11 mouse cellular contexts compared by ENCODE assay signal in the genomic region with DNA sequence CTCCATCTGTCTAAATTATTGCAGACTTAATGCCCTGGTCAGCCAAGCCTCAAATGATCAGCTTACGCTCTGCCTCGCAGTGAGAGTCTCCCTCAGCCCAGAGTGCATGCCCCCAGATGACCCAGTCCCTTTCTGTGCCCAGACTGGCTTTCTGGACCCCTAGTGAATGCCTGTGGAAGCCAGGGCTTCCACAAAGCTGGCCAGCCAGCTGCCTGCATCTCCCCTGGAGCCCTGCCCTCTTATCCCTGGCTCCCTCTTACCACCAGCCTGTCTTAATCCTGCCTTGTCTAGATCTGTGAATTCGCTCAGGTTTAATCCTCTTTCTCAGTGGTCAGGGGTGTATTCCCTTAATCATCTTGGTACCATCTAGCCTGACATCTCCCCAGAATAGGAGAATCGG.
DNase-seq lines count a peak whose midpoint lies in the region; ATAC-seq and TF ChIP-seq lines count a peak whose summit lies in the region.
"Had no signal": no experiment of that assay in that cellular context is flagged by ENCODE, and none has a peak within 500 bp of the region (broad histone marks: within the 10 kb centered on the region; RNA-seq: fewer than 3 reads in every experiment).

No protein-coding gene starts in this region.

- WGBS in hindbrain, embryonic 12.5 days: 45% methylated on average over 4 of the region's 4 CpGs
- 53% methylated on average over 4 of the region's 4 CpGs for WGBS in hindbrain, embryonic 13.5 days
- 39% methylated on average over 4 of the region's 4 CpGs for WGBS in hindbrain, postnatal 0 days

- peaks cover 44% of the 10 kb centered on the region for H3K4me1 ChIP-seq in hindbrain, embryonic 12.5 days
- H3K4me1 ChIP-seq in hindbrain, embryonic 13.5 days (replicated peaks): peaks cover 54% of the 10 kb centered on the region
- H3K4me1 ChIP-seq in hindbrain, postnatal 0 days (ENCODE audit: insufficient read depth, low read length): peaks cover 17% of the 10 kb centered on the region

- TF ChIP-seq CTCF in hindbrain, postnatal 0 days (IDR thresholded peaks at IDR 0.05; ENCODE audit: low read depth): no peak

- H3K9ac ChIP-seq in hindbrain, embryonic 12.5 days: no peak overlapping the region
- H3K9ac ChIP-seq in hindbrain, embryonic 13.5 days: no peak overlapping the region
- H3K9ac ChIP-seq in hindbrain, postnatal 0 days (replicated peaks; ENCODE audit: low read length): no peak overlapping the region
- H3K9ac ChIP-seq: liver, embryonic 14.5 days; neural tube, embryonic 13.5 days had no signal

- DNase-seq in cerebellum, postnatal 10 days: peak; percentile 78 to 81
- no peak for DNase-seq in cerebellum, adult 18-20 months
- DNase-seq in hindbrain, postnatal 0 days (ENCODE audit: low spot score): peak; percentile 20
- peak; percentile 56 for DNase-seq in retina, adult 2 months (ENCODE audit: low read depth, low spot score)
- no peak for DNase-seq in adrenal gland, adult 2 months
- no peak for DNase-seq in urinary bladder, postnatal 36 days (ENCODE audit: low spot score in 2 of 2)
- DNase-seq: spleen, adult 18-20 months had no signal

- no peak for ATAC-seq in hindbrain, embryonic 12.5 days (ENCODE audit: low FRiP score)
- ATAC-seq in hindbrain, embryonic 13.5 days (ENCODE audit: low FRiP score): no peak
- 0 out of 2 replicates have a peak, but pooled peaks have one; percentile 25 for ATAC-seq in hindbrain, postnatal 0 days

- H3K27ac ChIP-seq in hindbrain, embryonic 12.5 days: peak overlapping the region; percentile 45; the same call in 1 of the 2 replicates
- H3K27ac ChIP-seq in hindbrain, embryonic 13.5 days: no peak overlapping the region
- H3K27ac ChIP-seq in hindbrain, postnatal 0 days: no peak overlapping the region
- H3K27ac ChIP-seq: liver, embryonic 14.5 days; neural tube, embryonic 13.5 days had no signal

- H3K36me3 ChIP-seq in hindbrain, embryonic 12.5 days: no peaks in the 10 kb centered on the region
- H3K36me3 ChIP-seq in hindbrain, embryonic 13.5 days: no peaks in the 10 kb centered on the region
- no peaks in the 10 kb centered on the region for H3K36me3 ChIP-seq in hindbrain, postnatal 0 days (ENCODE audit: insufficient read depth, low read length)
- H3K36me3 ChIP-seq: neural tube, embryonic 13.5 days had no signal

- no peaks in the 10 kb centered on the region for H3K27me3 ChIP-seq in hindbrain, embryonic 12.5 days
- peaks cover 6% of the 10 kb centered on the region; the same call in 1 of the 2 replicates for H3K27me3 ChIP-seq in hindbrain, embryonic 13.5 days
- H3K27me3 ChIP-seq in hindbrain, postnatal 0 days (ENCODE audit: insufficient read depth, low read length): no peaks in the 10 kb centered on the region
- H3K27me3 ChIP-seq: neural tube, embryonic 13.5 days had no signal

- H3K4me2 ChIP-seq in hindbrain, embryonic 12.5 days (replicated peaks): no peak overlapping the region
- no peak overlapping the region for H3K4me2 ChIP-seq in hindbrain, embryonic 13.5 days
- no peak overlapping the region for H3K4me2 ChIP-seq in hindbrain, postnatal 0 days (ENCODE audit: low read depth, low read length)
- H3K4me2 ChIP-seq: neural tube, embryonic 13.5 days had no signal

- H3K4me3 ChIP-seq in hindbrain, embryonic 12.5 days: no peak overlapping the region
- H3K4me3 ChIP-seq in hindbrain, embryonic 13.5 days: no peak overlapping the region
- no peak overlapping the region for H3K4me3 ChIP-seq in hindbrain, postnatal 0 days (ENCODE audit: low read length)
- H3K4me3 ChIP-seq: neural tube, embryonic 13.5 days had no signal

- H3K9me3 ChIP-seq in hindbrain, embryonic 12.5 days (replicated peaks): no peaks in the 10 kb centered on the region
- no peaks in the 10 kb centered on the region for H3K9me3 ChIP-seq in hindbrain, embryonic 13.5 days
- no peaks in the 10 kb centered on the region for H3K9me3 ChIP-seq in hindbrain, postnatal 0 days (ENCODE audit: low read length)
- H3K9me3 ChIP-seq: neural tube, embryonic 13.5 days had no signal

Comparison
In these comparisons a context has a peak if more than half of its experiments do, and no peak if none do; other contexts are left out.
1. DNase-seq: peak in cerebellum, postnatal 10 days (2 of 2), hindbrain, postnatal 0 days (single experiment) and retina, adult 2 months (single experiment); none in cerebellum, adult 18-20 months (0 of 2), adrenal gland, adult 2 months (single experiment) and urinary bladder, postnatal 36 days (0 of 2).